Mouse (Mus musculus) heart, adult 2 months (tissue): ENCODE data around the gene Gprin1. TPM values are rescaled to one million over a fixed set of nuclear protein-coding genes. Genes with fewer than 3 reads are reported as not detected.

Experiments
- DNase-seq, 2 experiments: peaks; one replicate each; pipeline ENCODE4 v3.0.0; 2021
- H3K27ac ChIP-seq: fragments of 200-600 bp; 2 replicates; pipeline ENCODE4 v1.8.1; 2022
- H3K27me3 ChIP-seq: fragments of 200-500 bp; 2 replicates; pipeline ENCODE4 v1.6.1; 2012; ENCODE audit warnings: mild to moderate bottlenecking, low read length, inconsistent platforms, mixed read lengths; ENCODE audit not compliant: control insufficient read depth, insufficient read depth
- H3K36me3 ChIP-seq: fragments of 200-500 bp; 2 replicates; pipeline ENCODE4 v1.6.1; 2012; ENCODE audit warnings: low read length, inconsistent platforms; ENCODE audit not compliant: control insufficient read depth, insufficient read depth
- H3K4me1 ChIP-seq: fragments of 200-500 bp; 2 replicates; pipeline ENCODE4 v1.6.1; 2011; ENCODE audit warnings: low read length; ENCODE audit not compliant: control insufficient read depth, insufficient read depth
- H3K4me3 ChIP-seq: fragments of 200-600 bp; 2 replicates; pipeline ENCODE4 v1.8.1; 2022
- H3K79me2 ChIP-seq: fragments of 200-500 bp; replicated peaks from 2 replicates; pipeline ENCODE4 v1.6.1; 2012; ENCODE audit warnings: mild to moderate bottlenecking, inconsistent platforms, low read length, moderate library complexity, mixed read lengths; ENCODE audit not compliant: control insufficient read depth, insufficient read depth
- H3K9ac ChIP-seq: fragments of 200-500 bp; 2 replicates; pipeline ENCODE4 v1.6.1; 2012; ENCODE audit warnings: low read depth, mild to moderate bottlenecking, control low read depth, inconsistent platforms, low read length, mixed read lengths
- CTCF ChIP-seq: fragments of 200-600 bp; IDR thresholded peaks from 2 replicates; pipeline ENCODE4 v1.8.1; 2022; ENCODE audit warnings: antibody characterized with exemption, mild to moderate bottlenecking, moderate library complexity
- EP300 ChIP-seq: fragments of 200-500 bp; IDR thresholded peaks from 2 replicates; pipeline ENCODE4 v1.6.1; 2011; ENCODE audit warnings: low read depth, low read length, control low read depth; ENCODE audit not compliant: insufficient read depth
- POLR2A ChIP-seq: fragments of 200-500 bp; IDR thresholded peaks from 2 replicates; pipeline ENCODE4 v1.6.1; 2011; ENCODE audit warnings: mild to moderate bottlenecking, low read depth, low read length, control low read depth; ENCODE audit not compliant: insufficient read depth
- WGBS: fragments of 180-500 bp; shearing (Covaris S2); methylation state at CpG from one replicate; pipeline ENCODE4 v1.1.7; 2018; 5-methylcytosine and 5-hydroxymethylcytosine counted together
- intact Hi-C: fragments of 180-260 bp; cut with DNase I; formaldehyde crosslinking; loops from one replicate; pipeline ENCODE4 v1.15.1; 2025
- polyA plus RNA-seq: library from polyadenylated mRNA; depleted of rRNA; stranded (reverse); fragments of >200 nt; gene quantifications from 2 replicates; pipeline ENCODE4 v1.2.3, GENCODE M21; 2012
- total RNA-seq, 2 experiments: library from RNA; stranded (reverse); gene quantifications; 2 replicates each; pipeline ENCODE4 v1.2.3; 2021

Gene Gprin1
- total and polyA plus RNA-seq, 3 experiments, result not detected

GRCm38 (mm10) chr13:54753733-54754132 is 4.1 kb upstream of the Gprin1 start:
- 45% methylated on average over 6 of the region's 6 CpGs for WGBS
- TF ChIP-seq CTCF, result no peak
- TF ChIP-seq POLR2A, result no peak
- no peak for TF ChIP-seq EP300
- no peak for DNase-seq
- Histone ChIP-seq H3K4me1 (no peaks in the 10 kb centered on the region), H3K27ac (no peak overlapping the region), H3K79me2 (no peaks in the 10 kb centered on the region), H3K27me3 (peaks cover 6% of the 10 kb centered on the region), H3K9ac (no peak overlapping the region), H3K4me3 (no peak overlapping the region), H3K36me3 (no peaks in the 10 kb centered on the region)
- intact Hi-C loops, result no loop called here

GRCm38 (mm10) chr13:54752656-54753055 is 3.0 kb upstream of the Gprin1 start:
- intact Hi-C loops, result no loop called here

GRCm38 (mm10) chr13:54750699-54751098 is 1.0 kb upstream of the Gprin1 start:
- no peaks in the 10 kb centered on the region for H3K4me1 ChIP-seq
- intact Hi-C loops, result no loop called here
- no peak for TF ChIP-seq POLR2A
- 0 out of 2 replicates have a peak, but pooled peaks have one; percentile 18 for TF ChIP-seq EP300
- DNase-seq, result no peak
- no peak overlapping the region for H3K4me3 ChIP-seq
- no peak overlapping the region for H3K9ac ChIP-seq
- WGBS, result 5% methylated on average over 8 of the region's 8 CpGs
- H3K27ac ChIP-seq, result no peak overlapping the region
- H3K79me2 ChIP-seq, result no peaks in the 10 kb centered on the region
- H3K27me3 ChIP-seq, result peaks cover 6% of the 10 kb centered on the region
- H3K36me3 ChIP-seq, result no peaks in the 10 kb centered on the region

More at GRCm38 (mm10) chr13:54752656-54753055, 3.0 kb upstream of the Gprin1 start:
- WGBS, result 61% methylated on average over 10 of the region's 10 CpGs
- H3K36me3 ChIP-seq, result no peaks in the 10 kb centered on the region
- no peaks in the 10 kb centered on the region for H3K79me2 ChIP-seq
- H3K27me3 ChIP-seq, result peaks cover 6% of the 10 kb centered on the region
- DNase-seq, result no peak
- no peak overlapping the region for H3K27ac ChIP-seq
- TF ChIP-seq EP300 (no peak), CTCF (no peak), POLR2A (no peak)
- no peak overlapping the region for H3K9ac ChIP-seq
- H3K4me1 ChIP-seq, result no peaks in the 10 kb centered on the region
- H3K4me3 ChIP-seq, result no peak overlapping the region

- H3K4me3 ChIP-seq, result no peak overlapping the region
- intact Hi-C loops, result no loop called here
- peaks cover 6% of the 10 kb centered on the region for H3K27me3 ChIP-seq
- H3K9ac ChIP-seq, result no peak overlapping the region
- H3K4me1 ChIP-seq, result no peaks in the 10 kb centered on the region
- H3K27ac ChIP-seq, result no peak overlapping the region
- H3K79me2 ChIP-seq, result no peaks in the 10 kb centered on the region
- peak in 1 of 2 experiments; percentile 9 for DNase-seq
- WGBS, result 2% methylated on average over 91 of the region's 100 CpGs
- no peaks in the 10 kb centered on the region for H3K36me3 ChIP-seq
- TF ChIP-seq EP300 (no peak), CTCF (no peak), POLR2A (no peak)
These were observed 412 bp downstream of the Gprin1 start for GRCm38 (mm10) chr13:54749061-54749863.

- Histone ChIP-seq H3K27ac (no peak overlapping the region), H3K36me3 (no peaks in the 10 kb centered on the region), H3K4me1 (no peaks in the 10 kb centered on the region), H3K79me2 (no peaks in the 10 kb centered on the region), H3K4me3 (no peak overlapping the region), H3K9ac (no peak overlapping the region), H3K27me3 (peaks cover 6% of the 10 kb centered on the region)
- DNase-seq, result no peak
- TF ChIP-seq POLR2A, result no peak
- TF ChIP-seq EP300, result no peak
- TF ChIP-seq CTCF, result no peak
- 55% methylated on average over 10 of the region's 10 CpGs for WGBS
- intact Hi-C loops, result no loop called here
These were observed 983 bp downstream of the Gprin1 start for GRCm38 (mm10) chr13:54748721-54749060.

GRCm38 (mm10) chr13:54748190-54748589 is 1.5 kb downstream of the Gprin1 start:
- Histone ChIP-seq H3K27ac (no peak overlapping the region), H3K4me3 (no peak overlapping the region), H3K79me2 (no peaks in the 10 kb centered on the region), H3K27me3 (peaks cover 6% of the 10 kb centered on the region), H3K9ac (no peak overlapping the region), H3K36me3 (no peaks in the 10 kb centered on the region), H3K4me1 (no peaks in the 10 kb centered on the region)
- intact Hi-C loops, result no loop called here
- DNase-seq, result no peak
- WGBS, result 81% methylated on average over 8 of the region's 8 CpGs
- no peak for TF ChIP-seq EP300
- no peak for TF ChIP-seq POLR2A
- no peak for TF ChIP-seq CTCF
